Mouse (Mus musculus): ENCODE measurements at regions not wholly inside any gene's neighbourhood (a gene's known extent, or its start where the extent isn't known, plus 50 kb on each side); places are given as distances from the start of the nearest gene placed in this dataset.
"Not testable (repeated sequence)": the region's sequence is repeated elsewhere in the genome, so short reads cannot be mapped to it uniquely, and the experiment has no call there.

DNA sequence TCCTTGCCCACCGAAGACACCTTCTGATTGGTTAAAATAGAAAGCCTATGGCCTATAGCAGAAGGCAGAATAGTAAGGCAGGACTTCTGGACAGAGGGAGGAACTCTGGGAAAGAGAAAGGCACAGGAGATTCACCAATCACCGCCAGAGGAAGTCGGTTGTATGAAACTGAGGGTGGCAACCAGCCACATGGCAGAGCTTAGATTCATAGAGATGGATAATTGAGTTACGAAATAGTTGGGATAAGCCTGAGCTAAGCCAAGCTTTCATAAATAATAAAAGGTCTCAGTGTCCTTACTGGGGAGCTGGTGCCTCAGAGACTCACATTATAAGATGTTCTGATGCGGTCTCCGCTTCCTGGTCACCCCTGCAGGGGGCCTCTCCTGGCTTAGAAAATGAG lies 98.7 kb upstream of the Stt3b start:
- DNase-seq (ENCODE audit: extremely low spot score in 1 of 2, low spot score in 1 of 2), result no peak

DNA sequence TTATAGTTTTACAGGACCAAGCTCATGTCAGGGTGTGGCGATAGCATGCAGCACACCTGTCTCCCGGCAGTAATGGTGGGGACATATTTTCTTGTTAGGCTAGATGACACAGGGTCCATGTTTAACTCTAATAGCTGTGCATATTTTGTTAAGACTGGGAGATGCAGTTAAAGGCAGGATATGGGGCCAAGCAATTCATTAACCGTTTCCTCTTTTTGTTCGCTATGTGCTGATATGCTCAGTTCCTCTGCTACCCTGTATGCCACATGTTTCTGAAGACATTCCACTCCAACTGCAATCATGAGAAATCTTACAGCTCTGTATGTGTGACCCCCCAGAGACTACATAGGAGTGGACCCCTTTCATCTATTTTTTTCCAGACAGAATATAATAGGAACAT lies 104.0 kb upstream of the Stt3b start:
- DNase-seq (ENCODE audit: extremely low spot score in 1 of 2, low spot score in 1 of 2), result no peak

DNA sequence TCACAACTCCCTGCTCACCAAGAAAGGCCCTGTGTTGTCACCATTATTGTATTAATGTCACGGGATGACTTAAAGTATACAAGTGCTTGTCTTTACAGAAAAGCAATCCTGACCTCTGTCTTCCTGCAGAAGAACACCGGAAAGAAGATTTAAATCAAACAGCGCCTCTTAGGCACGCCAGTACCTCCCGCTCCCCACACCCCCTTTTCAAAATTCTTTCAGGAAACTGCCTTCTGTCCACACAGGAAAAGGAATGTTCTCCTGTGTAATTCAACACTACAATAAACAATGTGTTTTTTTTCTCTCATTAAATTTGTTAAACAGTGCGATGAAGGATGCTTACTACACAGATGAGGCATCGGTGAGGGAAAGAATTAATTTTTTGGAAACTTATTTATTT lies 112.6 kb upstream of the Stt3b start:
- no peak for DNase-seq (ENCODE audit: extremely low spot score in 1 of 2, low spot score in 1 of 2)

DNA sequence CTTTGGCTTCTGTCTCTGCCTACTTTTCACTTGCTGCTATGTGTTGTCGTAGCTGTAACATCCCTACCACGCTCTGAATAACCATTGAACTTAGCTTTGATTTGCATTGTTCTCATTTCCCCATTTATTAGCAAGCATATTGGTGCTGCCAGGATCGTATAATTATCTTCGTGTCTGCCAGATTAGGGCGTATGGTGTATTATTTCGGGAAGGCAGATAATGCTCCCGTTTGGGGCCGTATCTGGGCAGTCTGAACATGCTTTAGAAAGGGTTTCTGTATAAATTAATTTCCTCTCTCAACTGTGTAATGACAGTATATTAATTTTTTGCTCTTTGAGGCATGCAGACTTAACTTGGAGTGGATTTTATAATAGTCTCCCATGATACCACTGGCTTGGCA lies 116.5 kb upstream of the Stt3b start:
- peak in 1 of 2 experiments; percentile 7 for DNase-seq (ENCODE audit: extremely low spot score in 1 of 2, low spot score in 1 of 2)

DNA sequence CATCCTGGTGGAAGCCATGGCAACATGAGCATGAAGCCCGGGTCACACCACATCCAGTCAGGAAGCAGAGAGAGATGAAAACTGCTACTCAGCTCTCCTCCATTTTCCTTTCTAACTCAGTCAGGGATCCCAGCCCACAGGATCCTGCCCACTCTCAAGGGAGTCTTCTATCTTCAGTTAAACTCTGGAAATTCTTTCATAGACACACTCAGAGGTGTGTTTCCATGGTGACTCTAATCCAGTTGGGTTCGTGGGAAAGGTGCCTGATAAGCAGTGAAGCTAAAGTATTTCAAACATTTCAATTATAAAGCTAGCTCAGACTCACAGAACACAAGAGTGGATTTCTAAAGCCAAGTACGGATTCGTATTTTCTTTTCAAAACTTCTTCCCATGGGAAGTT lies 120.0 kb upstream of the Stt3b start:
- peak; percentile 2 to 51 for DNase-seq (ENCODE audit: extremely low spot score in 1 of 2, low spot score in 1 of 2)

DNA sequence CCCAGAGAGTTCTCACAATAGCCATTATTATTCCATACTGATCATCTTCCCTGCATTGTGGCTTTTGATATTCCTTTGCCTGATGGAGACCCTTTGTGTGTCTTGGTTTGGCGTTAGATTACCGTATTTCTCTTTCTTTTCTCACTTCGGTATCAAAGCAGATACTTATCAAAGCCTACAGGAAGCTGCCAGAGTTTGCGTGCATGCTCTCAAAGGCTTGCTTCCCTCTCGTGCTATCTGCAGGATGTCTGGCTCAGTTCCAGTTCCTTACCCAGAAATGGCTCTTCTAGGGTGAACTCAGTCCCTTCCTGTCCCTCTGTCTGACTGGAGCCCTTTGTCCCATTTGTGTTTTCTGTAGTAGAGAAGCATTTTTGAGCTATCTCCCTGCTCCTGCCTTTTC lies 124.5 kb upstream of the Stt3b start:
- peak in 1 of 2 experiments; percentile 2 for DNase-seq (ENCODE audit: extremely low spot score in 1 of 2, low spot score in 1 of 2)

DNA sequence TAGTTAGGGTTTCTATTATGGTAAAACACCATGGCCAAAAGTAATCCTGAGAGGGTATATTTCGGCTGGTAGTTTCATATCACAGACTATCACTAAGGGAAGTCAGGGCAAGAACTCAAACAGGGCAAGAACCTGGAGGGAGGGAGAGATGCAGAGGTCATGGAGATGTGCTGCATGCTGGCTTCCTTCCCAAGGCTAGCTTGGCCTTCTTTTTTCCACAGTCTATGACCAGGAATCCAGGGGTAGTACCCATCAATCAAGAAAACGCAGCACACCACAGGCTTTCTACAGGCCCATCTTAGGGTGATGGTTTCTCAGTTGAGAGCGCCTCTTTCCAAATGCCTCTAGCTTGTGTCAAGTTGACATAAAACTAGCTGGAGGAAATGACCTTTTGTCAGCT lies 126.1 kb upstream of the Stt3b start:
- no peak for DNase-seq (ENCODE audit: extremely low spot score in 1 of 2, low spot score in 1 of 2)

DNA sequence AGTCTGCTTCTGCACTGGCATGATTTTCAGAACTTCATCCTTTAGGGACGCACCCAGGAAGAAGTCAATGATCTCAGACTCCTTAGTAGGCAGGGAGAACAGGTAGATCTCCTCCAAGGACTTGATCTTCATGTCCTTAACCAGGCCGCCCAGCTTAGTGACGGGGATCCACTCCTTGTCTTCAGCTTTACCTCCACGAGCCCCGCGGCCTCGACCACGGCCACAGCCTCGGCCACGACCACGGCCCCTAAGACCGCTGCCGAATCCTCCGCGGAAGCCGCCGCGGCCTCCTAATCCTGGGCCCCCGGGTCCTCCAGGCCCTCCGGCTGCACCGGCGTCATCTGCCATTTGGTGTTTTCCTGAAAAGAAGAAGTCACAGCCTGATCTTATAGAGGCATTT lies 128.0 kb upstream of the Stt3b start:
- DNase-seq (ENCODE audit: extremely low spot score in 1 of 2, low spot score in 1 of 2), result not testable (repeated sequence)

DNA sequence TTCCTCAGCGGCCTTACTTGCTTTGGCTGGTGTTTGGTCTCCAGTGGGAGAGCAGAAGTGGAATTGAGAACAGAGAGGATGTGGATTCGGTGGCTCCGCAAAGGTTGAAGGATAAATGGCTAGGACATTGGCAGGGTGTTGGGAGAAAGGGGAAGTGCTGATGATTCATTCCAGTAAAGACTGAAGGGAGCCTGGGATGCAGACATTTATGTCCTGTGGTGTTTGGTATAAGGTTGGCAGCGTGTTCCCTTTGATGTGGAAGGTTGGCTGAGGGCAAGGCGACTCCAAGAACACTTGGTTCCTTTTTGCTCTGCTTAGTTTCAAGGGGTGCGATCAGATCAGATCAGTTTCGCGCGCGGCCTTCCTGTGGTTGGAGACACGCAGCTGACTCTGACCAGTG lies 136.5 kb upstream of the Stt3b start:
- DNase-seq (ENCODE audit: extremely low spot score in 1 of 2, low spot score in 1 of 2), result no peak

DNA sequence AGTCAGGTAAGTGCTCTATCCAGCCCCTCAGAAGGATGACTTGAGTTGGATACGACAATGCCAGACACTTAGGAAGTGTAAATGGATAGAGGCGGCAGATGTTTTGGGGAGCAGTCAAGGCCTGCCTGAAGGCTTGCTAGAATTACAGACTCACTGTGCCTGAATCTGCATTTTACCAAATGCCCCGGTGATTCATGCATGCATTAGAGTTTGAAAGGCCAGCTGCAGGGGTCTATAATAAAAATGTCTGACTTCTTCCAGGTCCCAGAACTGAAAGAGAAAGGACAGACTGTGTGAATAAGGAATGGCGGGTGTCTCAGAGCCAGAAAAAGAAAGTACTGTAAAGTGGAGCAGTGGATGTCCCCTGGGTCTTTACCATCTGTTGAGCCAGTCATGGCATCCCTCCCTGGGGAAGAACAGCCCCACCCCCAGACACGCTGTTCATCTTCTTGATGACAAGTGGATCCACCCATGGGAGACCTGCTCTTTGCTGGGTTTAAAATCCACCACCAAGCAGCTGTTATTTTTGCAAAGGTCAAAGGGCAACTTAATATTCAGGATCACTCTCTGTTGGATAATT lies 140.6 kb upstream of the Stt3b start:
- DNase-seq (ENCODE audit: extremely low spot score in 1 of 2, low spot score in 1 of 2), result no peak

DNA sequence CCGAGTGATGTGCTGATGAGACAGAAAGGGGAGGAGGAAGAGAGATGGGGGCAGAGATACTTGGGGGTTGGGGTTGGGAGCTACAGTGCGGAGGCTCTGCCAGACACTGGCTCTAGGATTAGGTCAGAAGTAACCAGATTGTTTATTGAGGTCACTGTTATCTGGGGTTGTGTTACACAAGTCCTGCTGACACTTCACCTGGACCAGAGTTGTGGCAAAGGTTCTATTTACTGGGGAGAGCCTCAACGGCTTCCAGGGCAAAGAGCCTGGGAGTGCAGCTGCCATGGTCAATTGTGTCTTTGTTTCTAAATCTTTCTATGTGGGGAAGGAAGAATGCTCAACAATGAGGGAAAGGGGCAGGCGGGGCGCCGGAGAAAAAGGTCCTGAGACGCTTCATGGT lies 144.6 kb upstream of the Stt3b start:
- DNase-seq (ENCODE audit: extremely low spot score in 1 of 2, low spot score in 1 of 2), result no peak

DNA sequence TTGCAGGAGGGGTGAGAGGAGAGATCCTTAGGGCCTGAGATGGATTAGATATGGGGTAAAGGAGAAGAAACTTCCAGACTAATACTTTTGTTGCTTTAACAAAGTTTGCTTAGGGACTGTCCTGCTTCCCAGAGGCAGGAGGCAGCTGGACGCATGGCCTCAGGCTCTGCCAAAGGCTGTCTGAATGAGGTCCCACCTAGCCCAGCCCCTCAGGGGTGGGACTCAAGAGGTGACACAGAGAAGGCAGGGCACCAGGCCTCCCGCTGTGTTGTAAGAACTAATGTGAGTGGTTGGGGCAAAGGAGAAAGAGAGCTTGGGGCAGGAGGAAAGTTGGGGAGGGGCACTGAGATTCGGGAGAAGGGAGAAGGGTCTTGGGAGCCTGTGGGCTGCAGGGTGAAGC lies 145.9 kb upstream of the Stt3b start:
- no peak for DNase-seq (ENCODE audit: extremely low spot score in 1 of 2, low spot score in 1 of 2)

DNA sequence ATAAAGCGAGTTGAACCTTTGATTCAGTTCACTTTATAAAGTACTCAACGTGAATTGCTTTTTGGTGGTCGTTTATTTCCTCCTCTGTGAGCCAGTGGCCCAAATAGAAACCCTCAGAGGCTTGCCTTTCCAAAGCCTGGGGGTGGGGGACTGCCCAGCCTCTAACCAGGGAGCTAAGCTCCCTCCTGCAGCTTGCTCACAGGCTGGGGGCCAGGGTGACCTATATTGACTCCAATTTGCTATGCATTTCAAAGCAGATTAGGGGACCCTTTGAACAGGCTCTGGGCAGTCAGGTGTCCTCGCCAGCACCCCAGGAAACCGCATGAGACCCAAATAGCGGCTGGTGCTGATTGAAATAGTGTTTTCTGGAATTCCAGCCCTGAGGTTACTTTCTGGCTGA lies 146.4 kb upstream of the Stt3b start:
- DNase-seq (ENCODE audit: extremely low spot score in 1 of 2, low spot score in 1 of 2), result no peak

DNA sequence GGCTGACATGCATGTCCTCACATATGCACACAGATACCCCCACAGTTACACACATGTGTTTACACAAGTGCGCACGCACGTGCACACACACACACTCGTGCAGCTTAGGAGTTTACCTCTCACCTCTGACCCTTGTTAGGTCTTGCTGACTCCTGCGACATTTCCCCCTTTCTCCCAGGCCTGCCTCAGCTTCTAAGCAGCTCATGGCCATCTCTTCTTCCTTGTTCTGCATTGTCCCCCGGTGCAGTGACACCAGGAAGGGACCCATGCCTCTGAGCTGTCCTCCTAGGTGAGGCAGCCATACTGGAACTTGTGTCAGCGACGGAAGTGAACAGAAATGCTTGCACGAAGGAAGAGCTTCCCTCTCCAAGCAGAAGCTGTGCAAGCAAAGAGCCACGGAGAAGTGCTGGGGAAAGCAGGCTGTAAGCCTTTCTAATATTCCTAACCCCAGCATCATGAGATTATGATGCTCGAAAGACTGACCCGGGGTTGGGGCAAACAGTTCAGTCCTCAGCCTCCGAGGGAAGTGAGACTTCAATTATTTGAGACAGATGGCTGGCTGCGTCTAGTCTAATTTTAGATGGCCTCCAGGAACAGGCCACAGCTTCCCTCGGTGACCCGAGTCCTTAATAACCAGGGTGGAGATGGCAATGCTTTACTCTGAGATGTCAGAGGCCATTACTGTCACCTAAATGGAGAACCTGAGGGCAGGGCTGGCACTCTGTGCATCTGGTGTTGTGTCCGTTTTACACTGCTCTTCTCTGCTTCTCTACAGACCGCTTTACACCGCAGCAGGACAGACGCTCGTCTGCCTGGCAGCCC lies 147.9 kb upstream of the Stt3b start:
- DNase-seq (ENCODE audit: extremely low spot score in 1 of 2, low spot score in 1 of 2), result no peak

DNA sequence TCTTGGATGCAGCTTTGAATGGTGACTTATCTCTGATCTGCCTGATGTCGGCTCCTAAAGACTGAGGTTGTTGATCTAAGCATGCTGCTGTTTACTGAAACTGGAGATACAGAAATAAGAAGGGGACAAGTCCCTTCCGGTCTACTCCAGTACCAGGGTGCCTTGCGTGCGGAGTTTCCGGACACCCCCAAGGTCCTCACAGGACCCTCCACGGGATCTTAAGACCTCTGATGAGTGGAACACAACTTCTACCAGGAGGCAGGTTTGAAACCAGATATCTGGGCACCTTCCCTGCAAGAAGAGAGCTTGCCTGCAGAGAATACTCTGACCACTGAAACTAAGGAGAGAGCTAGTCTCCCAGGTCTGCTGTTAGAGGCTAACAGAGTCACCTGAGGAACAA lies 148.9 kb upstream of the Stt3b start:
- DNase-seq (ENCODE audit: extremely low spot score in 1 of 2, low spot score in 1 of 2), result not testable (repeated sequence)

DNA sequence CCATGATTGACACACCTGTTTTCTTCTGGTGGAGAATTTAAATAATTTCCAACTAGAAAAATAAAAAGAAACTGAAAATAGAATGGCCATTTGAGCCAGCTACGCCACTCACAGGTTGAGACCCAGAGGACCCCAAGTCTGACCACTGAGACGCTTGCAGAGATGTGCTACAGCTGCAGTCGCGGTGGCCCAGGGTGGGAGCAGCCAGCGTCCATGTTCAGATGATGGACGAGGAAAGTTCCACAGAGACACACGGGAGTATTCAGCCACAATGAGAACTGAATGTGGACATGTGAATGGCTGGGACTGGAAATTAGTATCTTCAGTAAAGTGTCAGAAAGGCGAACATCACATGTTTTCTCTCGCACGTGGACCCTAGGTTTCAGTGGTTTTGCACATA lies 155.1 kb upstream of the Stt3b start:
- no peak for DNase-seq (ENCODE audit: extremely low spot score in 1 of 2, low spot score in 1 of 2)

DNA sequence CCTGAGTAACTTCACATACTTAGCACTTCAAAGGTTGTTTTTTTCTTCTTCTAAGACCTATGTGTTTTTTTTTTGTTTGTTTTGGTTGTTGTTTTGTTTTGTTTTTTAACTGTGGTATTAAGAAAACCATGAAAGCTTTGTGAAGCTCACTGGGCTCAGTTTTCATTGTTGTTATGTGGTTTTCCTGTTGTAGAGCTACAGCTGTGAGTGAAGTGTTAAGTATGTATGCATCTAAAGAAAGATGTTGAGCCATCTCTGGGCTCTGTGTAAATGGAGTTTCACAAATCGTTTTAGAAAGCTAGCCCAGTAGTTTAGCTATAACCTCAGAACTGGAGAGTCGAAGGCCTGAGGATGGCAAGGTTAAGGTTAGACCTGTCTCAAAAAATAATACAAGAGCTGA lies 158.4 kb upstream of the Stt3b start:
- no peak for DNase-seq (ENCODE audit: extremely low spot score in 1 of 2, low spot score in 1 of 2)

DNA sequence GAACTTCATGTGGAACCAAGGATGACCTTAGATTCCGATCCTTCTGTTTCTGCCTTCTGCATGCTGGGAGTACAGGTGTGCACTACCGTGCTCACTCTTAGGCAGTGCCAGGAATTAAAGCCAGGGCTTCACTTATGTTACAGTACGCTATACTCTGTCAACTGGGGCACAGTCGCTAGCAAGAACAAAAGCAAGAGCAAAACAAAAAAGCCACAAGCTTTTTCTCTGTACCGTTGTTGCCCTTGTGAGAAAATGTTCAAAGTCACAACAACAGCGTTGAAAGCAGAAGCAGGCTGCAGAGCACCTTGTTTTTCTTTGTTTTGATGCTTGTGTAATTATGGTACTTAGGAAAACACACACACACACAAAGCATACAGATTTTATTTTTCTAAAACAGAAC lies 161.4 kb upstream of the Stt3b start:
- DNase-seq (ENCODE audit: extremely low spot score in 1 of 2, low spot score in 1 of 2), result no peak

DNA sequence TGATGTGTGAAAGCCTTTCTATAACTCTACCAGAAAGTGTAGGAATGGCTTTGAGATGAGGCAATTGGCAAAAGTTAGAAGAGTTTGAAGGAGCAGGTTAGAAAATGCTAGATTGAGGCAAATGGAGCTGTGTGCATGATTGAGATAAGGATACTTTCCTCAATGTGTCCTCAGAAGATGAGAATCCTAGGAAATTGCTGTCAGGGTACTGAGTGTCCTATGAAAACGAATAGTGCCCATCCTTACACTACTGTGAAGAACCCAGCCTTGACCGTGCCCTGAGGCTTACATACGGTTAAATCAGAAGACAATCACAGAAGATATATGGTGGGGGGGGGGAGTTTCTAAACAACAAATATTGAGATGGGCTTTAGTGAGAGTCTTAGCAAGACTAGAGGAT lies 162.8 kb upstream of the Stt3b start:
- DNase-seq (ENCODE audit: extremely low spot score in 1 of 2, low spot score in 1 of 2), result no peak

DNA sequence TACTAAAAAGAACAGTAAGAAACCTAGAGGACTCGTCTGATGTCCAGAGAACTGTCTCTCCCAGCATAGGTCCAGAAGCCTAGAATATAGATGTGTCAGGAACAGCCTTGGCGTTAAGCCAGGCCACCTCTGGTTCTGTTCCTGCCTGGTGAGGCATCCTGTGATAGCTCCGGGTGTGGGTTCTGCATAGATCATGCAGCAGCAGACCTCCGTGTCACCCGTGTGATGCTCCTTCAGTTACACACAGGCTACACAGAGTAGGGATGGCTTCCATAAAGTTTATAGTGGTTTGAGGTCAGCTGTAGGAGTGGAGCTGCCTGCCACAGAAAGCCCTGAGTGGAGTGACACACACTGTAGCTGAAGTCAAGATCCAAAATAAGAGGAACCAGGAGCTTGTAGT lies 163.6 kb upstream of the Stt3b start:
- no peak for DNase-seq (ENCODE audit: extremely low spot score in 1 of 2, low spot score in 1 of 2)

DNA sequence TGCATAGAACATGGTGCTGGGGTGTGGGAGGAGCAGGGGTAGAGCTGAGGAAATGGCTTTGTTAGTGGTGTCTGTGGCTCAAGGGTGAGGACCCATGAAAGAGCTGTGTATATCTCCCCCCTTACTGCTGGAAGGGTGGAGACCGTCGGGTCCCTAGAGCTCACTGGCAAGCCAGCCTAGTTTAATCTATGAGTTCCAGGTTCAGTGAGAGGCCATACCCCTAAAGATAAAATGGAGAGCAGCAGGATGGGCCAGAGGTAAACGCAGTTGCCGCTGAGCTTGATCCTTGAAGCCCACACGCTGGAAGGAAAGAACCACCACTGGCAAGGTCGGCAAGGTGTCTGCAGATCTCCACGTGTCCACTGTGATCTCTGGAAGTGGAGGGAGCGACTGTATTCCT lies 164.1 kb upstream of the Stt3b start:
- DNase-seq (ENCODE audit: extremely low spot score in 1 of 2, low spot score in 1 of 2), result no peak

DNA sequence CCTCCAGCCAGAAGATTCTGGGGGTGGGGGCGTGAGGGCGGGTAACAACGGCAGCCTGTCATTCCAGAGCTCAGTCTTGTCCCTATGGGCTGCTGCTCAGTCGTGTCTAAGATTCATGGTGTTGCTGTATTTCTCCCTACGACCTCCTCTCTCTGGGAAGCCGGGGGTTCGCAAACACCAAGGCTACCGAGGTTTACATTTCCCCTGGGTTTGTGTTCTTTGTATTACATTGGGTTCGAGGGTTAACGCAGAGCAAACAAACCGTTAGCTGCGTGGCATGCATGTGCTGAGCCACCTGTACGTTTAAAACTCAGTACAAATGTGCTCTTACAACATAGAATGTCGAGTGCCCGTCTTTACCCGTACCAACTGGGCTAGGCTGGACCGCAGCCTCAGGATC lies 166.0 kb upstream of the Stt3b start:
- DNase-seq (ENCODE audit: extremely low spot score in 1 of 2, low spot score in 1 of 2), result no peak

All from frontal cortex, adult 2 months (tissue).